ENCODE assay signal across 16 mouse cellular contexts in the genomic region with DNA sequence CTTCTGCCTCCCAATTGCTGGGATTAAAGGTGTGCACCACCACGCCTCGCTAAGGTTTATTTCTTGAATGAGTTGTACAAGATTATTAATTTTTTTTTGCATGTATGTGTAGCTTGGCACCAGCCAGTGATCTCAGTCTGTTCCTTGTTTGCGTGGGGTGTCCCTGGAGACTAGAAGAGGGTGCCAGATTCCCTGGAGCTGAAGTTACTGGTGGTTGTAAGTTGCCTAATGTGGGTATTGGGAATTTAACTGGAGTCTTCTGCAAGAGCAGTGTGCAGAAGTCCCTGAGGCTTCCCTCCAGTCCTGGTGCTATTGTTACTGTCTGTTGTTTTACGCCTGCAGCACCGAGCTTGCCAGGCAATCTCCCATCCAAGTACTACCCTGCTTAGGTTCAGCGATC. TPM values are rescaled to one million over a fixed set of nuclear protein-coding genes. Genes with fewer than 3 reads are reported as not detected.
DNase-seq lines count a peak whose midpoint lies in the region.
"Had no signal": no experiment of that assay in that cellular context is flagged by ENCODE, and none has a peak within 500 bp of the region (broad histone marks: within the 10 kb centered on the region; RNA-seq: fewer than 3 reads in every experiment).

No protein-coding gene starts in this region.

- H3K4me3 ChIP-seq in heart, embryonic 10.5 days: no peak overlapping the region
- H3K4me3 ChIP-seq: embryonic facial prominence, embryonic 10.5 days; forebrain, embryonic 10.5 days; heart, adult 2 months; heart, embryonic 12.5 days; hindbrain, embryonic 15.5 days had no signal

- H3K9me3 ChIP-seq in heart, embryonic 10.5 days: no peaks in the 10 kb centered on the region
- H3K9me3 ChIP-seq: embryonic facial prominence, embryonic 10.5 days; forebrain, embryonic 10.5 days; heart, embryonic 12.5 days; hindbrain, embryonic 15.5 days had no signal

- H3K36me3 ChIP-seq in heart, embryonic 10.5 days: no peaks in the 10 kb centered on the region
- H3K36me3 ChIP-seq: hindbrain, embryonic 15.5 days had no signal

- H3K4me1 ChIP-seq in heart, embryonic 10.5 days: 0 out of 2 replicates have a peak, but pooled peaks cover 2% of the 10 kb centered on the region
- H3K4me1 ChIP-seq: embryonic facial prominence, embryonic 10.5 days; forebrain, embryonic 10.5 days; heart, embryonic 12.5 days; hindbrain, embryonic 15.5 days had no signal

- no peaks in the 10 kb centered on the region for H3K27me3 ChIP-seq in heart, embryonic 10.5 days (ENCODE audit: insufficient read depth, poor library complexity, severe bottlenecking)
- H3K27me3 ChIP-seq: heart, embryonic 12.5 days; hindbrain, embryonic 15.5 days had no signal

- 82% methylated on average over 6 of the region's 6 CpGs for WGBS in heart, embryonic 10.5 days

- H3K27ac ChIP-seq in heart, embryonic 10.5 days: no peak overlapping the region
- H3K27ac ChIP-seq: embryonic facial prominence, embryonic 10.5 days; forebrain, embryonic 10.5 days; heart, adult 2 months; hindbrain, embryonic 15.5 days had no signal

- peak; percentile 61 for DNase-seq in heart, embryonic 10.5 days (ENCODE audit: low spot score)
- no peak for DNase-seq in heart, adult 18-20 months
- peak; percentile 16 for DNase-seq in testis, postnatal 10 days (ENCODE audit: low spot score)
- no peak for DNase-seq in testis, postnatal 14 days (ENCODE audit: low spot score)
- DNase-seq in fat pad, adult 2 months (ENCODE audit: extremely low read depth, low read depth, low spot score): peak; percentile 89
- DNase-seq in Muller cell, postnatal 12 days (ENCODE audit: inconsistent ontology term): no peak
- DNase-seq: adrenal gland, postnatal 25 days; cerebellum, postnatal 10 days; gastrocnemius, postnatal 25 days had no signal

RNA-seq across cellular contexts. Expression of a gene that starts 31.5 kb away (rescaled TPM):
- polyA plus RNA-seq in heart, embryonic 10.5 days (2016; fragmentation: Nextera tagmentation; extraction: Ambion mirVana): 49.6 and 58.4 TPM in 2 replicates
- total RNA-seq in heart, adult 18-20 months (2021): 10 to 100 TPM; 18.9 to 19.8 TPM

RNA-seq across cellular contexts. Expression of a gene that starts 40.0 kb away (rescaled TPM):
- polyA plus RNA-seq in heart, embryonic 10.5 days (2016; fragmentation: Nextera tagmentation; extraction: Ambion mirVana): 2,378 and 2,634 TPM in 2 replicates
- total RNA-seq in heart, adult 18-20 months (2021): 1,000 to 10,000 TPM; 1,029 to 1,075 TPM

RNA-seq across cellular contexts. Expression of a gene that starts 44.6 kb away (rescaled TPM):
- 0.07 and 0.29 TPM in 2 replicates for polyA plus RNA-seq in heart, embryonic 10.5 days (2016; fragmentation: Nextera tagmentation; extraction: Ambion mirVana)
- not detected for total RNA-seq in heart, adult 18-20 months (2021)
- total RNA-seq: adrenal gland, adult 18-20 months; gastrocnemius, postnatal 25 days; heart, adult 2 months; heart, postnatal 25 days had no signal

Comparison
In these comparisons a context has a peak if more than half of its experiments do, and no peak if none do; other contexts are left out.
1. DNase-seq: peak in heart, embryonic 10.5 days (single experiment), testis, postnatal 10 days (single experiment) and fat pad, adult 2 months (single experiment); none in heart, adult 18-20 months (0 of 2), testis, postnatal 14 days (single experiment) and Muller cell, postnatal 12 days (single experiment).